Mouse (Mus musculus): ENCODE results near the gene Tceal8. TPM values are rescaled to one million over a fixed set of nuclear protein-coding genes. Genes with fewer than 3 reads are reported as not detected.

Tceal8 gene
- polyA plus RNA-seq, 1 experiment from 2014 or later: 265 TPM

DNA sequence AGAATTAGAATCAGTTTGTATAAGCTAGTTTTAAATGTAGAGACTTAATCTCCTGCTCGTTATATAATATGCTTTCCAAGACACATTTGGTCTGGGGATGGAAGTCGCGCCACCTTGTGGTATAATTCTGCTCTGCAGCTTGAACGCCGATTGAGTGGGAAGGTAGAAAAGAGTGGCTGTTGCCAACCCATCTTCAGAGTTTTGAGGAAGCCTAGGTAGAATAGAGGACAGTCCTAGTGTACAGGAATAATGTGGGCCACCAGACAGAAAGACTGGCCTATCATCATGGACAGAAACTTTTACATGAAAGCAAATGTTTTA lies 44.4 kb downstream of the Tceal8 start:
- Histone ChIP-seq H3K9ac (no peak overlapping the region), H3K9me3 (replicated peaks) (no peaks in the 10 kb centered on the region), H3K4me2 (no peak overlapping the region), H3K27me3 (replicated peaks) (no peaks in the 10 kb centered on the region), H3K4me3 (no peak overlapping the region), H3K4me1 (replicated peaks) (no peaks in the 10 kb centered on the region), H3K27ac (ENCODE audit: poor library complexity, severe bottlenecking) (no peak overlapping the region), H3K36me3 (no peaks in the 10 kb centered on the region)
- WGBS: 18% methylated on average over 5 of the region's 5 CpGs
- ATAC-seq (ENCODE audit: insufficient number of reproducible peaks, low FRiP score): no peak

DNA sequence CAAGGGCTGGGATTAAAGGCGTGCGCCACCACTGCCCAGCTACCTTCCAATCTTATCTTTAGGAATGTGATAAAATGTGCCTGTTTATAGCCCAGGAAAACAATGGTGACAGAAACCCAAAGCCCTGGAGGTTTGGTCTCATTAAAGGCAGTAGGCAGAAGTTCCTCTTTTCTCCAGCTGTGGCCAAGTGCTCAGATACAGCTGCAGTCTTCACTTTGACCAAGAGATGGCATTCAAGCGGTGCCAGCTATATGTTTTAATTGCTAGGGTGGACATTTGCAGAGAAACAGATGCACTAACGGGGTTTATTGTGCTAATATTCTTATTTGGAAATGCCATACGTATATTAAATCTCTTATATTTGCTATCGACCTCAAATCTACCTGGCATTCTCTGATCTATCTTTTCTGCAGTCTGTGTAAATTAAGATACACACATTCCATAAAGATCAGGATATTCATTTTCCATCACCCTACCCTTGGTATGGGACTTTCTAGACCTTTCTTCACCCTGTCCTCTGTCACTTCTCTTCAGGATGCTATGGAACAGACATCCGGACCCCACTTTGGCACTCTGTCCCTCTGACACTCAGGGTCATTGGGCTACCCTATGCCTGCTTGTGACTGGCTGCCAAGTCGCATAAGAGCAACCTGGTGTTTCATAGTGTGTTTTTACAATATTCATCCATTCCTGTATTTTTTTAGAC lies 45.0 kb downstream of the Tceal8 start:
- Histone ChIP-seq H3K36me3 (no peaks in the 10 kb centered on the region), H3K4me2 (no peak overlapping the region), H3K4me1 (replicated peaks) (no peaks in the 10 kb centered on the region), H3K4me3 (no peak overlapping the region), H3K27ac (ENCODE audit: poor library complexity, severe bottlenecking) (no peak overlapping the region), H3K27me3 (replicated peaks) (no peaks in the 10 kb centered on the region), H3K9me3 (replicated peaks) (no peaks in the 10 kb centered on the region), H3K9ac (no peak overlapping the region)
- 43% methylated on average over 8 of the region's 8 CpGs for WGBS
- ATAC-seq (ENCODE audit: insufficient number of reproducible peaks, low FRiP score): no peak

Small RNA genes lying within 50 kb of the gene (microRNA-seq; reads per million reads assigned to microRNA genes)
- gene Mir6383: not detected

Other genes starting within 250 kb of the Tceal8 start
- 87.1 and 89.7 TPM in 2 replicates for gene Arxes2, start 178.5 kb downstream of the Tceal8 start, polyA plus RNA-seq (2016; fragmentation: Nextera tagmentation; extraction: Ambion mirVana)
- gene Arxes1, start 139.0 kb downstream of the Tceal8 start, polyA plus RNA-seq (2016; fragmentation: Nextera tagmentation; extraction: Ambion mirVana): 35.3 and 36.9 TPM in 2 replicates
- gene Bex2, start 104.1 kb downstream of the Tceal8 start, polyA plus RNA-seq (2016; fragmentation: Nextera tagmentation; extraction: Ambion mirVana): 44.0 and 50.0 TPM in 2 replicates
- gene Nxf3, start 87.1 kb downstream of the Tceal8 start, polyA plus RNA-seq (2016; fragmentation: Nextera tagmentation; extraction: Ambion mirVana): 0.68 and 0.78 TPM in 2 replicates
- 216 and 218 TPM in 2 replicates for gene Bex4, start 33.3 kb downstream of the Tceal8 start, polyA plus RNA-seq (2016; fragmentation: Nextera tagmentation; extraction: Ambion mirVana)
- 17.3 and 18.1 TPM in 2 replicates for gene Tceal5, start 31.5 kb upstream of the Tceal8 start, polyA plus RNA-seq (2016; fragmentation: Nextera tagmentation; extraction: Ambion mirVana)
- 9.2 and 10.6 TPM in 2 replicates for gene Tceal7, start 42.4 kb upstream of the Tceal8 start, polyA plus RNA-seq (2016; fragmentation: Nextera tagmentation; extraction: Ambion mirVana)
- gene Bex1, start 43.2 kb upstream of the Tceal8 start, polyA plus RNA-seq (2016; fragmentation: Nextera tagmentation; extraction: Ambion mirVana): 208 and 215 TPM in 2 replicates
- gene Tceal9, start 72.7 kb upstream of the Tceal8 start, polyA plus RNA-seq (2016; fragmentation: Nextera tagmentation; extraction: Ambion mirVana): 543 and 559 TPM in 2 replicates
- 661 and 676 TPM in 2 replicates for gene Bex3, start 97.9 kb upstream of the Tceal8 start, polyA plus RNA-seq (2016; fragmentation: Nextera tagmentation; extraction: Ambion mirVana)